Mouse (Mus musculus) heart, adult 11 months (tissue): ENCODE data around the gene Grip1.
A peak's percentile ranks its signal among the peaks of the same experiment; 100 is the strongest.

Experiments
- DNase-seq: peaks from one replicate; pipeline ENCODE4 v3.0.0; 2022

The Grip1 gene

GRCm38 (mm10) chr10:119575780-119576179 is 122.2 kb downstream of the Grip1 start:
- peak; percentile 66 for DNase-seq

- no peak for DNase-seq
Measured at GRCm38 (mm10) chr10:119580024-119580423, 126.4 kb downstream of the Grip1 start.

GRCm38 (mm10) chr10:119584666-119585065 is 131.0 kb downstream of the Grip1 start:
- DNase-seq: peak; percentile 36

GRCm38 (mm10) chr10:119586976-119587375 is 133.3 kb downstream of the Grip1 start:
- DNase-seq: no peak

GRCm38 (mm10) chr10:119596822-119597221 is 143.2 kb downstream of the Grip1 start:
- no peak for DNase-seq

- DNase-seq: no peak
Measured at GRCm38 (mm10) chr10:119607501-119607900, 153.9 kb downstream of the Grip1 start.

GRCm38 (mm10) chr10:119608998-119609397 is 155.4 kb downstream of the Grip1 start:
- DNase-seq: peak; percentile 27

- peak; percentile 80 for DNase-seq
Measured at GRCm38 (mm10) chr10:119610279-119610895, 156.8 kb downstream of the Grip1 start.

GRCm38 (mm10) chr10:119612034-119612433 is 158.4 kb downstream of the Grip1 start:
- peak; percentile 81 for DNase-seq

GRCm38 (mm10) chr10:119614726-119615125 is 161.1 kb downstream of the Grip1 start:
- peak; percentile 83 for DNase-seq

GRCm38 (mm10) chr10:119615240-119615885 is 161.7 kb downstream of the Grip1 start:
- DNase-seq: peak; percentile 98

- peak; percentile 45 for DNase-seq
Measured at GRCm38 (mm10) chr10:119616078-119616477, 162.4 kb downstream of the Grip1 start.

- peak; percentile 13 for DNase-seq
Measured at GRCm38 (mm10) chr10:119628656-119629055, 175.0 kb downstream of the Grip1 start.

GRCm38 (mm10) chr10:119630401-119630800 is 176.8 kb downstream of the Grip1 start:
- peak; percentile 31 for DNase-seq

GRCm38 (mm10) chr10:119631966-119632365 is 178.3 kb downstream of the Grip1 start:
- no peak for DNase-seq

- peak; percentile 59 for DNase-seq
Measured at GRCm38 (mm10) chr10:119634544-119634943, 180.9 kb downstream of the Grip1 start.

GRCm38 (mm10) chr10:119640534-119640933 is 186.9 kb downstream of the Grip1 start:
- peak; percentile 39 for DNase-seq

GRCm38 (mm10) chr10:119641011-119641410 is 187.4 kb downstream of the Grip1 start:
- DNase-seq: no peak

GRCm38 (mm10) chr10:119644289-119644688 is 190.7 kb downstream of the Grip1 start:
- DNase-seq: peak; percentile 42

GRCm38 (mm10) chr10:119646500-119647439 is 193.1 kb downstream of the Grip1 start:
- DNase-seq: peak; percentile 82

GRCm38 (mm10) chr10:119660677-119661353 is 207.2 kb downstream of the Grip1 start:
- DNase-seq: peak; percentile 43

- DNase-seq: peak; percentile 12
Measured at GRCm38 (mm10) chr10:119663586-119663985, 210.0 kb downstream of the Grip1 start.

GRCm38 (mm10) chr10:119666386-119666785 is 212.8 kb downstream of the Grip1 start:
- peak; percentile 57 for DNase-seq
